Mouse (Mus musculus): ENCODE measurements around the gene 6820408C15Rik. TPM values are rescaled to one million over a fixed set of nuclear protein-coding genes. Genes with fewer than 3 reads are reported as not detected.

Gene 6820408C15Rik
- total and polyA plus RNA-seq, 3 experiments: not detected

DNA sequence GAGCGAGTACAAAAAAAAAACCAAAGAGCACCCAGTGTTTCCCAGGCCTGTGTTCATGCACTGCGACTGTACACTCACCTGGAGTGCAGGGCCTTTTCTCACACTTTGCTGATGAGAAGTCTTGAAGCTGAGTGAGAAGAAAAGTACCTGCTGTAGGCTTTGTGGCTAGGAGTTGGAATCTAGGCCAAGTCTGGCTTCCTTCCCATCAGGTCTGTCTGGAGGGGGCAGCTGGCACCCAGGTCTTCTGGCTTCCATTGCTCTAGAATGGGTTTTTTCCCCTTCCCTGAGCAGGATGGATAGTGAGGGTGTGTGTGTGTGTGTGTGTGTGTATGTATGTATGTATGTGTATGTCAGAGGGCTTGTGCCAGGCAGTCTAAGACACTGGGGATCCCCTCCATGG, 24.4 kb downstream of the 6820408C15Rik start:
- Histone ChIP-seq H3K4me3 (replicated peaks in 1 of 3; ENCODE audit: low read depth in 2 of 3, low read length in 2 of 3, poor library complexity in 1 of 3) (no peak overlapping the region), H3K9me3 (replicated peaks; ENCODE audit: low read length) (no peaks in the 10 kb centered on the region), H3K27me3 (replicated peaks) (peaks cover 81% of the 10 kb centered on the region), H3K79me2 (replicated peaks; ENCODE audit: control insufficient read depth, extremely low read depth, insufficient read depth, poor library complexity, severe bottlenecking) (no peaks in the 10 kb centered on the region), H3K36me3 (replicated peaks in 1 of 2; ENCODE audit: control insufficient read depth in 1 of 2, insufficient read depth in 1 of 2, low read length in 1 of 2) (no peaks in the 10 kb centered on the region), H3K9ac (ENCODE audit: insufficient read depth, low read depth) (no peak overlapping the region), H3K4me1 (ENCODE audit: control insufficient read depth in 1 of 2, insufficient read depth in 2 of 2) (peaks cover 2 to 3% of the 10 kb centered on the region in 2 experiments; a peak in 2 of 4 replicates), H3K27ac (ENCODE audit: insufficient read depth, low read depth) (no peak overlapping the region), H3K4me2 (ENCODE audit: insufficient read depth, low read depth, poor library complexity, severe bottlenecking) (no peak overlapping the region)
- no peak for DNase-seq (ENCODE audit: extremely low read depth)
- in situ Hi-C loops (cut with MboI; ENCODE audit: low pct_ligation_motif_present, low pct_unique_long_range_greater_than_20kb, low sequenced_read_pairs): no loop called here
- TF ChIP-seq JUN (IDR thresholded peaks at IDR 0.05; ENCODE audit: insufficient read depth, low read depth, low read length): no peak
- no peak for TF ChIP-seq MEF2A (IDR thresholded peaks at IDR 0.05; ENCODE audit: borderline replicate concordance, low read depth, low read length)
- TF ChIP-seq MAX (IDR thresholded peaks at IDR 0.05; ENCODE audit: low read length): no peak
- no peak for TF ChIP-seq NRF1 (IDR thresholded peaks at IDR 0.05; ENCODE audit: low read depth, low read length)
- no peak for TF ChIP-seq RCOR1 (conservative IDR thresholded peaks at IDR 0.05; ENCODE audit: low read depth, low read length)
- TF ChIP-seq TCF12 (IDR thresholded peaks at IDR 0.05; ENCODE audit: low read depth, low read length): no peak
- no peak for TF ChIP-seq JUND (conservative IDR thresholded peaks at IDR 0.05; ENCODE audit: low read depth, low read length)
- TF ChIP-seq SIN3A (IDR thresholded peaks at IDR 0.05; ENCODE audit: low read length): no peak
- dilution Hi-C loops (cut with MboI; ENCODE audit: extremely low pct_ligation_motif_present, extremely low pct_unique_long_range_greater_than_20kb, low sequenced_read_pairs): no loop called here

DNA sequence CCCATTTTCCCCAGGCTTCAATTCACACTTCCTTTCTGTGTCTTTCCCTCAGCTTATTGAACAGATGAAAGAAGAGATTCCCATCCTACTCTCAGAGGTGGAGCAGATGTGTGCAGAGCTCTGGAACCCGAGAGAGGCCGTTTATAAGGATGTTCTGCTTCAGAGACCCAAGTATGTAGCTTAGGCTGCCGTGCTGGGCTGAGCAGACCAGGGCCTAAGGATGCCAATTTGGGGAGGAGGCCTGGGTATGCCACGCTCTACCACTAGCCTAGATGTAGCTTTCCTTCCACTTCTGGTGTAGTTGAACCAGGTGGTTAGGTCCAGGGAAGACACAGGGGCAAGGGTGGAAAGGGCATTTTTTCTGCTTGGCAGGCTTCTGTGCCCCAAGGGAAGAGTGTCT, 26.9 kb downstream of the 6820408C15Rik start:
- Histone ChIP-seq H3K4me2 (ENCODE audit: insufficient read depth, low read depth, poor library complexity, severe bottlenecking) (no peak overlapping the region), H3K4me1 (ENCODE audit: control insufficient read depth in 1 of 2, insufficient read depth in 2 of 2) (peaks cover 1 to 2% of the 10 kb centered on the region in 2 experiments; a peak in 2 of 4 replicates), H3K9me3 (replicated peaks; ENCODE audit: low read length) (no peaks in the 10 kb centered on the region), H3K27ac (ENCODE audit: insufficient read depth, low read depth) (no peak overlapping the region), H3K79me2 (replicated peaks; ENCODE audit: control insufficient read depth, extremely low read depth, insufficient read depth, poor library complexity, severe bottlenecking) (no peaks in the 10 kb centered on the region), H3K9ac (ENCODE audit: insufficient read depth, low read depth) (no peak overlapping the region), H3K4me3 (replicated peaks in 1 of 3; ENCODE audit: low read depth in 2 of 3, low read length in 2 of 3, poor library complexity in 1 of 3) (no peak overlapping the region), H3K36me3 (replicated peaks in 1 of 2; ENCODE audit: control insufficient read depth in 1 of 2, insufficient read depth in 1 of 2, low read length in 1 of 2) (no peaks in the 10 kb centered on the region), H3K27me3 (replicated peaks) (peaks cover 79% of the 10 kb centered on the region)
- TF ChIP-seq RCOR1 (conservative IDR thresholded peaks at IDR 0.05; ENCODE audit: low read depth, low read length) (no peak), SMC3 (IDR thresholded peaks at IDR 0.05; ENCODE audit: low read depth, low read length) (no peak), CHD1 (IDR thresholded peaks at IDR 0.05; ENCODE audit: low read depth, low read length) (no peak), NELFE (IDR thresholded peaks at IDR 0.05; ENCODE audit: low read depth, low read length) (no peak), PAX5 (IDR thresholded peaks at IDR 0.05; ENCODE audit: low read length) (no peak), USF1 (IDR thresholded peaks at IDR 0.05; ENCODE audit: low read depth, low read length) (no peak), USF2 (conservative IDR thresholded peaks at IDR 0.05; ENCODE audit: low read depth, low read length) (no peak), IRF4 (IDR thresholded peaks at IDR 0.05; ENCODE audit: low read depth, low read length) (no peak), TCF12 (IDR thresholded peaks at IDR 0.05; ENCODE audit: low read depth, low read length) (no peak), ZKSCAN1 (IDR thresholded peaks at IDR 0.05; ENCODE audit: borderline replicate concordance, low read depth, low read length) (no peak), ZMIZ1 (IDR thresholded peaks at IDR 0.05; ENCODE audit: low read depth, low read length) (no peak), BHLHE40 (IDR thresholded peaks at IDR 0.05; ENCODE audit: low read depth, low read length) (no peak), SIN3A (IDR thresholded peaks at IDR 0.05; ENCODE audit: low read length) (no peak), ZNF384 (IDR thresholded peaks at IDR 0.05; ENCODE audit: low read depth, low read length) (no peak), RAD21 (IDR thresholded peaks at IDR 0.05; ENCODE audit: low read depth, low read length) (no peak), MAX (IDR thresholded peaks at IDR 0.05; ENCODE audit: low read length) (no peak), UBTF (IDR thresholded peaks at IDR 0.05; ENCODE audit: low read depth, low read length) (no peak), POLR2AphosphoS2 (IDR thresholded peaks at IDR 0.05; ENCODE audit: low read depth, low read length) (no peak), POLR2A (IDR thresholded peaks at IDR 0.05; ENCODE audit: low read depth, low read length) (no peak), CTCF (conservative IDR thresholded peaks at IDR 0.05 in 1 of 2, IDR thresholded peaks at IDR 0.05 in 1 of 2; ENCODE audit: low read depth in 2 of 2, low read length in 2 of 2) (no peak)
- dilution Hi-C loops (cut with MboI; ENCODE audit: extremely low pct_ligation_motif_present, extremely low pct_unique_long_range_greater_than_20kb, low sequenced_read_pairs): no loop called here
- in situ Hi-C loops (cut with MboI; ENCODE audit: low pct_ligation_motif_present, low pct_unique_long_range_greater_than_20kb, low sequenced_read_pairs): no loop called here
- no peak for DNase-seq (ENCODE audit: extremely low read depth)

Data from CH12.LX (cell line).